Mouse (Mus musculus) ovary, postnatal 14 days (tissue): ENCODE measurements at regions not wholly inside any gene's neighbourhood (a gene's known extent, or its start where the extent isn't known, plus 50 kb on each side); places are given as distances from the start of the nearest gene placed in this dataset.

Source experiments
- DNase-seq: peaks from one replicate; pipeline ENCODE4 v3.0.0; 2022; ENCODE audit warnings: low spot score

GRCm38 (mm10) chr2:160421216-160421911, 54.5 kb upstream of the Mafb start:
- no peak for DNase-seq

DNA sequence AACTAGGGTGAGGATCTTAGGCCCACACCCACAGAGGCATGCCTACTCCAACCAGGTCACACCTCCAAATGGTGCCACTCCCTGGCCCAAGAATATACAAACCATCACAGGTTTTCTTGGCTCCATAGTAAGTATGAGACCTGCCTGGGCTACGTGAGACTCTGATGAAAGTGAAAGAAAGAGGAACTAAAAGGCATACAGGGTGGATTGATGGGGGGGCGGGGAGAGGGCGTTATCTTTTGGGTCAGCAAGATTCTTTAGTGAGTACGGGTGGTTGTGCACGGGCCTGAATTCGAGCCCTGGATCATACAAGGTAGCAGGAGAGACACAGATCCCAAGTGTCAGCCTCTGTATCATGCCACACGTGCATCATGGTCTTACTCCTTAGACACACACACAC, 57.6 kb upstream of the Mafb start:
- DNase-seq: no peak

- no peak for DNase-seq
Measured at GRCm38 (mm10) chr2:160427431-160427830, 60.6 kb upstream of the Mafb start.

DNA sequence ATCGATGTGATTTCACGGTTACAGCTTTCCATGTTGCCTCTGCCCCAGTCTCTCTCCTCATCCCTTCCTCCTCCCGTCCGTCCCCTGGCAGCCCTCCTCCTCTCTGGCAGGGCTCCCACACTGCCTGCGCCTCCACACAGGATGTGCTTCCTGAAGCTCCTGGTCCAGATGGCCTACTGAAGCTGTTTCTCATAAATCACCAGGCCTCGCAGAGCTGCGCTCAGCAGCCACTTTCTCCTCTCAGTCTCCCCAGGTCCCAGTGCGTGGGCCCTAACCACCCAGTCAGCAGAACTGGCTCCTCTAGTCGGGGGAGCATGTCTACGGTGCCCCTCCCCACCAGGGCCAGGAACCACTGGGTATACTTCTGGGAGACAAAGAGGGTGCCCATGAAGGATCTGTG, 66.4 kb upstream of the Mafb start:
- peak; percentile 66 for DNase-seq

DNA sequence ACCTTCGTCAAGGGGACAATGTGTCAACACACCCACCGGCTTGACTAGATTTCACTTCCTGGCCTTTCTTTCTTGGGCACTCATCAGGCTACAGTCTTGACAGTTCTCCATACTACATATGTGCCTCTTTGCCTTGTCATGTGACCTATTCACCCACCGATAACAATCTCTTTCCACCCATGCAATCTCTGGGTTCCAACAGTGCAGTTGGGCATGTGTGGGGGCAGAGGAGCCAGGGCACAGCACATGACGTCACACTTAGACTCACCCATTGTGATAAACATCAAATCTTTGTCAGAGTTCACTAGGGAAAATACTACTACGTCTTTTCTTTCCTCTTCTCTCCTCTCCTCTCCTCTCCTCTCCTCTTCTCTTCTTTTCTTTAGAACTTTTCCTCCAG, 67.8 kb upstream of the Mafb start:
- DNase-seq: no peak

DNA sequence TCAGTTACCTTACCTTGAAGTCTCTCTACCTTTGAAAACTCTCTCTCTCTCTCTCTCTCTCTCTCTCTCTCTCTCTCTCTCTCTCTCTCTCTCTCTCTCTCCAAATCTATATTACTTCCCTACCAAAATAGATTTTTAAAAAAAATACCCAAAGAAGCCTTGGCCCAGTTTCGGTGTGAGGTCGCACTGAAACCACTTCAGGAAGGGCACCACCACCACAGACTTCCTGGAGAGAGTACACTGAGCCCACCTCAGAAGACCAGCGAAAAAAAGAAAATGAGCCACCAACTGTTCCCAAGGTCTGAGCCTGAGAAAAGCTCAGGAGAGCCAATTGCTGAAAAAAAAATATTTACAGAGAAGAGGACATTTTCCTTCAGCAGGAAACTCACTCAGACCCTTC, 68.8 kb upstream of the Mafb start:
- DNase-seq: no peak

GRCm38 (mm10) chr2:160439028-160439427, 72.2 kb upstream of the Mafb start:
- DNase-seq: no peak

- no peak for DNase-seq
Measured at GRCm38 (mm10) chr2:160440236-160440635, 73.4 kb upstream of the Mafb start.

GRCm38 (mm10) chr2:160451057-160451456, 84.2 kb upstream of the Mafb start:
- DNase-seq: no peak

DNA sequence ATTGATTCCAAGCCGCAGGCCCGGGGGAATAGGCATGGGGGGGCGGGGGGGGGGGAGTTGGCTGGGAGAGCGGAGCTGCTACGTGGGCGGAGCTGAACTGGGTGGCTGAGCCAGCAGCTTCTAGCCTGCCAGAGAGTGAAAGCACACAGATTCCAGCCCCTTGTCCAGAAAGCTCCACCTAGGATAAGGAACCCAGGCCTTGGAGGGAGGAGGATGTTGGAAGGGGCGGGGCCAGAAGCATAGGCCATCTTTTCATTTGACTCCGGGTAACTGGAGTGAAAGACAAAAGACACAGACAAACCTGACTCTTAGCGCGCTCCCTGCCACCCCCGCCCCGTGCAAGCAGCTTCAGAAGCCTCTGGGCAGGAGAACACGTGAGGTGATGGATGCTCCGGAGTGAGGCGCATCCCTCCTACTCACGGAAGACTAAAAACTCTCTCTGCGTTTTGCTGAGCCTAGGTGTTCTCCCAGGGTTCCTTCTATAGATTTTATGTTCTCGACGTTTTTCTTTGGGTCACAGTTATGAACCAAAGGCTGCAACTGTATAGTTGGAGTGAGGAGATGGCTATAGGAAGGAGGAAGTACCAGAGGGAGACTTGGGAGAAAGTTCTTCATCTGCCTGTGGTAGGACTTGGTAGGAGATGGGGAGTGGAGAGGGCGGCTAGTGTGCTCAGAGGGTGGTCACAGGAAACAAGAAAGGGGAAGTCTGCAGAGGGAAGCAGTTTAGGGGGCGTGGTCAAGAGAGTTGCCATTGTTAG, 84.8 kb upstream of the Mafb start:
- peak; percentile 46 for DNase-seq

- no peak for DNase-seq
Measured at GRCm38 (mm10) chr2:160452239-160452530, 85.3 kb upstream of the Mafb start.

DNA sequence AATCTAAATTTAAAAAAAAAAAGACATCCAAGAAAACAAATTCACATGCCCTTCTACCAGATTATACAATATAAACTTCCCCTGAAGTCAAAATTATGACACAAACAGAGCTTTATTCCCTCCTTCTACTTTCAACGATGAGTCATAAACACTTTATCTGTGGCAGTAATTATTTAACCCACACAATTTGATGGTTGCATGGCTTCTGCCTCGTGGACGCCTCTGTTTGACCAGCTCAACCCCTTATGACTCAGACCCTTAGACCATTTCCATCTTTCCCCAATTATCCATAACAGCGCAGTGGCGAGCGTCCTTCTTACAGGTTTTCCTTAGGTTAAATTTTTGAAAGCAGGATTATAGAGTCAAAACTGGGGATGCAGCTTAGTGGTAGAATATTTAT, 85.9 kb upstream of the Mafb start:
- DNase-seq: no peak

DNA sequence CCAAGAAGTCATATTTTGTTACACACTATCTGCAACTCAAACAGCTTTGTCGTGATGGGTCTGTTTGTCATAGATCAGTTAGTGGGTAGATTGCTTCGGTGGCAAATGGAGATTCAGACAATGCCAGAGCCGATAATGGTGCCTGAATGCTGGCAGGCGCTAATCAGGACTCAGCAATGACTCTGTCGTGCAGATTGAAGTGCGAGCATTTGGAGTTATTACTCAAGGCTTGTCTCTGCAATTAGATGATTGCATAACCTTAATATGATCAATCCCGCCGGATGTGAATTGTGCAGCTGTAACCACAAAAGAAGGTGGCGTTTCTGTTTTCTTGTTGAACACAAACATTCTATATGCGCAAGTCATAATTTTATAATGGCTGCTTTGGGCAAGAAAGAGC, 88.8 kb upstream of the Mafb start:
- DNase-seq: no peak

DNA sequence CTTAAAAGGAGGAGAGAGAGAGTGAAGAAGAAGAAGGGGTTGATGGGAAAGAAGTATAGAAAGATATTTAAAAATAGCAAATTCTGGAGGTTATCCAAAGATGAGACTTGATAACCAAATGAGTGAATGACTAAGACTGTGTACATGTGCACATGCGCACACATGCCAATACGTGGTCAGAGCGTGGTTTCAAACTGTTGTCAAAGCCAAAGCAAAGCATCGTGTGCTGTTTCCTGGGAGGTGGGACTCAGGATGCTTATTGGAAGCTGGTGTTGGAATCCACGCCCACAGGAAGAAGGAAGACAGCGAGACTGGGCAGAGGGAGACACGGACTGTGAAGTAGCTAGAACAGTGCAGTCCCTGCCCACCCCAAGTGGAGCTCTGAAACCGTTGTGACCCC, 89.8 kb upstream of the Mafb start:
- no peak for DNase-seq

- DNase-seq: no peak
Measured at GRCm38 (mm10) chr2:160471561-160471960, 104.7 kb upstream of the Mafb start.

DNA sequence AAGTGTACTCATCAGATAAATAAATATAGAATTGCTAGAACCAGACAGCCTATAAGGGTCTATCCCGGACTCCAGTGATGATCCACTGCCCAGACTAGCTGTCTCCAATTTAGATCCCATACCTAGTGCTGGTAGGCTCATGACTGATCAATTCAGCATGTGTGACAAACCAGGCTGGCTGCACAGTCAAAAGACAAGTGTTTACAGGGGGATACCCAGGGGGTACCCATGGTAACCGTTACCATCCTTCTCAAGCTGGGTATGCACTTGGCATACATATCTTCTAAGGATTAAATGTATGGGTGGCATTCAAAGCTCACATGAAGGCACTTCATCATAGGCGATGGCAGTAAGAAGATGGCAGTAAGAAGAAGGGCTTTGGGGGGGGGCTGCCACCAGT, 109.3 kb upstream of the Mafb start:
- DNase-seq: no peak

GRCm38 (mm10) chr2:160479240-160479639, 112.4 kb upstream of the Mafb start:
- DNase-seq: no peak

GRCm38 (mm10) chr2:160485097-160485496, 118.2 kb upstream of the Mafb start:
- DNase-seq: no peak

DNA sequence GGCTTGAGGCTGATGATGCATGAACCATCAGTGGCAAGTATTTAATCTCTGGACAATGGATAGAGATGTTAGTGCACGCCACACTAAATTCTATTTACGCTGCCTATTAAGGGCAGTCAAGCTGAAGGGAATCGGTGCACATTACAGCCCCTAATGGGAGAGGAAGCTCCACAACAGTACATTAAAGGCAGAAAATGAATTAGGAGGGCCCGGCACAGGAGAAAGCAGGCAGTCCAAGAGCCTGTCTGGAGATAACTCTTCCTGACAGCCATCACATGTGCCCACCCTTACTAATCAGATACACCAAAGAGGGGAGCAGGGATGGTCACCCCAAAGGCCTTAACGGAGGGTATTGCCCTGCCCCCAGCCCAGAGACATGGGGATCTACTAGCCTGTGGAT, 118.7 kb upstream of the Mafb start:
- no peak for DNase-seq

- no peak for DNase-seq
Measured at GRCm38 (mm10) chr2:160499726-160500125, 132.9 kb upstream of the Mafb start.

DNA sequence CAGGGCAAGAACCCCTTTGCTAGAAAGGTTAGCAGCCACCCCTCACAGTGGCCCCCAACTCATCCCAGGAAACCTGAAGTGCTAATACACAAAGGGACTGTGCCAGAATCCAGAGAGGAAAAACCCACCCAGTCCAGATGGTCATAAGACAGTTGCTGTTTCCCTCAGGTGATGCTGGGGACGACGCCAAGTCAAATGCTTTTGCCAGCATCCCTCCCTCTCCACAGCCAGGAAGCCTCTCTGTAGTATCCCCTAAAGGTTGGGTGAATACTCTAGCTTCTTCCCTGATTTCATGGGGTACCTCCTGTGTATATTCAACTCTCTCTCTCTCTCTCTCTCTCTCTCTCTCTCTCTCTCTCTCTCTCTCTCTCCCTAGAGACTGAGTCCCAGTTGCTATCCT, 136.0 kb upstream of the Mafb start:
- no peak for DNase-seq

DNA sequence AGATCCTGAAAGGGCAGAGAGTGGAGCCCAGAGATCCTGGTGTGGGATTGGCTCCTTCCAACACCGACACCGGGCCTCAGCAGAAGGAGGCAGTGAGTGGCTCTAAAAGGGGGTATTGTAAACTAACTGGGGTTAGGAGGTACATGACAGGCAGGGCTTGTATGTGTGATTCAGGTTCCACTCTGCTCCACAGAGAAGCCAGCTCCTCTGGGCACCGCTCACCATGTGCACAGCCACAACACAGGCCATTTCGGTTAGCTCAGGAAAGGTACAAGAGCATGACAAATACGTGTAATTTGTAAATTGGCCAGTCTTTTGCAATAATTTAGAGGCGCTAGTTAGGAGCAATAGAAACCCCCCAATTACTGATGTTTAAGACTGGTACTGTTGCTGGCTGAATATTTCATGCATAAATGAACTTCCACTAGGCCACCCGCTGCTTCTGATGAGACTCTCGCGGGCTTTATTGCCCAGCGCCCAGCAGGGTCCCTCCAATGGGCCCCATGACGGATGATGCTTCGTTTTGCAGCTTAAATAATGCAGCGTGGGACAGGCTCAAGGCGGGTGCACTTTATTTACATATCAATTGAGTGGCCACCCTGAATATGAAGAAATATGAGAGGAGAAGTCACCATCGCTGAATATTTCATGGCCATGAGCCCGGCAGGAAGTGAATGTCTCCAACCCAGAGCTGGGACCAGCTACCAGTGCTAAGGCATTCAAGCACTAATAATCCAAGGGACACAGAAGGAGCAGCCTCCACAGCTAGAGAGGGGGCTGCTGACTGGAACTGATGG, 136.9 kb upstream of the Mafb start:
- no peak for DNase-seq

DNA sequence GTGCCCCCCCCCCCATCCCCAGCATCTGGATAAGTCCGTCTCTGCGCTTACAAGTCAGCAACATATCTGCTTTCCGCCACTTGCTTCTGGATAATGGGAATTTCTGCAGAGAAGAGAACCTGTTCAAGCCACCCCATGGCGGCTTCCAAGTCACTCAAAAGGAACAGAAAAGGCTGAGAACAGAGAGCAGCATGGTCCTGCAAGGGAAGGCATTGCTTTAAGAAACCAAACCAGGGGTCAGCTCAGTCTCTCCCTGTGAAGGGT, 137.5 kb upstream of the Mafb start:
- DNase-seq: no peak

DNA sequence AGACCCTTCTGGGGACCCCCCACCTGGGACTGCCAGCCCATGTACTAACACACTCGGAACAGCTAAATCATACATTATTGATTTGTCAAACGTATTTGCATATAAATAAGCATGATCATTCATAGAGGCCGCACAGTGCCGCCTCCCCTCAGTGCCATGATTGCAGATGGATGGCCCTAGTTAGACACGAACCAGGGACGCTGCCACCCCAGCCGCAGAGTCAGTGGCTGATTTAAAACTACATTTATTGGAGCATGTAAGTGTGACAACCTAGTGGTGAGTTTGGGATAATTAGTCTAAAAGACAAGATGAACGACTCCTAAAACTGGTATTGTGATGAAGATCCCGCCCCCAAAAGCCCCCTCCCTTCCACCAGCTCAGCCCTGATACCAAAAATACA, 138.3 kb upstream of the Top1 start:
- DNase-seq: no peak
